Mouse (Mus musculus) spleen, adult 2 months (tissue): ENCODE results near the gene Gpha2. TPM values are rescaled to one million over a fixed set of nuclear protein-coding genes. Genes with fewer than 3 reads are reported as not detected.

ENCODE experiments used
- DNase-seq, 2 experiments: peaks; one replicate each; pipeline versions ENCODE4 v3.0.0 to v3.0.0-alpha.2; 2012 to 2021; ENCODE audit warnings: low spot score in 2 of 2, low read depth in 1 of 2
- H3K27ac ChIP-seq: fragments of 200-500 bp; 2 replicates; pipeline ENCODE4 v1.5.1; 2012; ENCODE audit warnings: low read length, inconsistent platforms; ENCODE audit not compliant: insufficient read depth
- H3K27me3 ChIP-seq: fragments of 200-500 bp; 2 replicates; pipeline ENCODE4 v1.6.1; 2012; ENCODE audit warnings: mild to moderate bottlenecking, moderate library complexity, low read length, inconsistent platforms; ENCODE audit not compliant: control insufficient read depth, insufficient read depth
- H3K36me3 ChIP-seq: fragments of 200-500 bp; 2 replicates; pipeline ENCODE4 v1.6.1; 2012; ENCODE audit warnings: mild to moderate bottlenecking, low read length, inconsistent platforms; ENCODE audit not compliant: control insufficient read depth, insufficient read depth
- H3K4me1 ChIP-seq: fragments of 200-500 bp; 2 replicates; pipeline ENCODE4 v1.6.1; 2011; ENCODE audit warnings: inconsistent platforms; ENCODE audit not compliant: control insufficient read depth, insufficient read depth, insufficient read length
- H3K4me3 ChIP-seq: fragments of 200-500 bp; 2 replicates; pipeline ENCODE4 v1.5.1; 2011; ENCODE audit warnings: mild to moderate bottlenecking, inconsistent platforms; ENCODE audit not compliant: insufficient read depth, insufficient read length; ENCODE audit errors: extremely low read depth
- CTCF ChIP-seq: fragments of 200-500 bp; IDR thresholded peaks from 2 replicates; pipeline ENCODE4 v1.5.1; 2011; ENCODE audit warnings: mild to moderate bottlenecking, inconsistent platforms; ENCODE audit not compliant: insufficient read depth, insufficient read length, insufficient replicate concordance; ENCODE audit errors: extremely low read depth
- POLR2A ChIP-seq: fragments of 200-500 bp; IDR thresholded peaks from 2 replicates; pipeline ENCODE4 v1.6.1; 2011; ENCODE audit warnings: low read depth, low read length, inconsistent platforms
- WGBS: fragments of 180-500 bp; shearing (Covaris S2); methylation state at CpG from one replicate; pipeline ENCODE4 v1.1.7; 2018; 5-methylcytosine and 5-hydroxymethylcytosine counted together
- polyA plus RNA-seq: library from polyadenylated mRNA; depleted of rRNA; stranded (reverse); fragments of >200 nt; gene quantifications from 2 replicates; pipeline ENCODE4 v1.2.3, GENCODE M21; 2012

Gene Gpha2
- polyA plus RNA-seq, 1 experiment, result 0.57 TPM

GRCm38 (mm10) chr19:6265727-6266182, 39.6 kb downstream of the Gpha2 start:
- H3K36me3 ChIP-seq, result peaks cover 4% of the 10 kb centered on the region; the same call in 1 of the 2 replicates
- H3K4me3 ChIP-seq, result no peak overlapping the region
- H3K27me3 ChIP-seq, result no peaks in the 10 kb centered on the region
- TF ChIP-seq POLR2A, result no peak
- no peak for TF ChIP-seq CTCF
- DNase-seq, result no peak
- no peaks in the 10 kb centered on the region for H3K4me1 ChIP-seq
- WGBS, result 79% methylated on average over 6 of the region's 6 CpGs
- H3K27ac ChIP-seq, result no peak overlapping the region

GRCm38 (mm10) chr19:6267306-6268169, 41.4 kb downstream of the Gpha2 start:
- WGBS, result 68% methylated on average over 11 of the region's 11 CpGs
- TF ChIP-seq CTCF, result no peak
- TF ChIP-seq POLR2A, result no peak
- Histone ChIP-seq H3K27me3 (no peaks in the 10 kb centered on the region), H3K27ac (no peak overlapping the region), H3K4me1 (no peaks in the 10 kb centered on the region), H3K4me3 (no peak overlapping the region), H3K36me3 (no peaks in the 10 kb centered on the region)
- DNase-seq, result no peak

- H3K4me3 ChIP-seq, result no peak overlapping the region
- 13% methylated on average over 8 of the region's 8 CpGs for WGBS
- TF ChIP-seq POLR2A (no peak), CTCF (peak; percentile 93)
Observed at GRCm38 (mm10) chr19:6268170-6268528, 42.0 kb downstream of the Gpha2 start.

GRCm38 (mm10) chr19:6268670-6269132, 42.5 kb downstream of the Gpha2 start:
- H3K4me3 ChIP-seq, result no peak overlapping the region
- no peak overlapping the region for H3K27ac ChIP-seq
- TF ChIP-seq CTCF (no peak), POLR2A (no peak)
- H3K36me3 ChIP-seq, result no peaks in the 10 kb centered on the region
- WGBS, result 78% methylated on average over 7 of the region's 7 CpGs
- H3K4me1 ChIP-seq, result no peaks in the 10 kb centered on the region
- no peak for DNase-seq
- no peaks in the 10 kb centered on the region for H3K27me3 ChIP-seq

More at GRCm38 (mm10) chr19:6268170-6268528, 42.0 kb downstream of the Gpha2 start:
- Histone ChIP-seq H3K27me3 (no peaks in the 10 kb centered on the region), H3K36me3 (no peaks in the 10 kb centered on the region), H3K4me1 (no peaks in the 10 kb centered on the region), H3K27ac (no peak overlapping the region)
- peak; percentile 77 to 82 for DNase-seq

- 86% methylated on average over 8 of the region's 8 CpGs for WGBS
- H3K36me3 ChIP-seq, result no peaks in the 10 kb centered on the region
- DNase-seq, result no peak
- peaks cover 9% of the 10 kb centered on the region; the same call in 1 of the 2 replicates for H3K4me1 ChIP-seq
- TF ChIP-seq POLR2A, result no peak
- no peak for TF ChIP-seq CTCF
- H3K27ac ChIP-seq, result no peak overlapping the region
- H3K27me3 ChIP-seq, result no peaks in the 10 kb centered on the region
- H3K4me3 ChIP-seq, result no peak overlapping the region
Observed at GRCm38 (mm10) chr19:6269798-6270475, 43.8 kb downstream of the Gpha2 start.

- no peak for TF ChIP-seq POLR2A
- TF ChIP-seq CTCF, result no peak
- H3K27me3 ChIP-seq, result no peaks in the 10 kb centered on the region
- H3K36me3 ChIP-seq, result no peaks in the 10 kb centered on the region
- H3K4me1 ChIP-seq, result peaks cover 15% of the 10 kb centered on the region; the same call in 1 of the 2 replicates
- DNase-seq, result no peak
- 96% methylated on average over 9 of the region's 9 CpGs for WGBS
- H3K27ac ChIP-seq, result no peak overlapping the region
- no peak overlapping the region for H3K4me3 ChIP-seq
Observed at GRCm38 (mm10) chr19:6270661-6271060, 44.5 kb downstream of the Gpha2 start.

- Histone ChIP-seq H3K27ac (no peak overlapping the region), H3K4me3 (no peak overlapping the region), H3K36me3 (no peaks in the 10 kb centered on the region), H3K4me1 (peaks cover 19% of the 10 kb centered on the region; the same call in 1 of the 2 replicates), H3K27me3 (no peaks in the 10 kb centered on the region)
- 94% methylated on average over 8 of the region's 8 CpGs for WGBS
- no peak for DNase-seq
- no peak for TF ChIP-seq CTCF
- TF ChIP-seq POLR2A, result no peak
Observed at GRCm38 (mm10) chr19:6271206-6271605, 45.0 kb downstream of the Gpha2 start.
